Mouse (Mus musculus) myocyte (in vitro differentiated cells): Measurements from ENCODE around the gene Atxn2l.

Experiments
- MAX ChIP-seq: IDR thresholded peaks from one replicate; pipeline ENCODE4 v1.6.1; 2011; ENCODE audit warnings: low read depth, mild to moderate bottlenecking, control low read depth
- MYOD1 ChIP-seq, 3 experiments: IDR thresholded peaks; one replicate each; pipeline ENCODE4 v1.6.1; 2011; ENCODE audit warnings: control low read depth in 2 of 3, low read depth in 2 of 3, mild to moderate bottlenecking in 2 of 3, moderate library complexity in 1 of 3; ENCODE audit not compliant: insufficient read length in 2 of 3, control insufficient read depth in 1 of 3
- MYOG ChIP-seq, 3 experiments: IDR thresholded peaks; one replicate each; pipeline ENCODE4 v1.6.1; 2011; ENCODE audit warnings: control low read depth in 2 of 3, low read depth in 2 of 3, mild to moderate bottlenecking in 2 of 3; ENCODE audit not compliant: insufficient read length in 2 of 3, control insufficient read depth in 1 of 3, insufficient read depth in 1 of 3
- POLR2A ChIP-seq: IDR thresholded peaks from one replicate; pipeline ENCODE4 v1.6.1; 2011; ENCODE audit warnings: low read depth, mild to moderate bottlenecking, control low read depth, moderate library complexity; ENCODE audit not compliant: insufficient read length
- POLR2AphosphoS2 ChIP-seq: IDR thresholded peaks from one replicate; pipeline ENCODE4 v1.6.1; 2011; ENCODE audit warnings: low read depth, control low read depth; ENCODE audit not compliant: insufficient read length
- TCF12 ChIP-seq: IDR thresholded peaks from one replicate; pipeline ENCODE4 v1.6.1; 2011; ENCODE audit warnings: mild to moderate bottlenecking, control low read depth; ENCODE audit not compliant: poor library complexity, insufficient read depth, severe bottlenecking
- USF1 ChIP-seq: IDR thresholded peaks from one replicate; pipeline ENCODE4 v1.6.1; 2011; ENCODE audit warnings: low read depth, mild to moderate bottlenecking, control low read depth, moderate library complexity

DNA sequence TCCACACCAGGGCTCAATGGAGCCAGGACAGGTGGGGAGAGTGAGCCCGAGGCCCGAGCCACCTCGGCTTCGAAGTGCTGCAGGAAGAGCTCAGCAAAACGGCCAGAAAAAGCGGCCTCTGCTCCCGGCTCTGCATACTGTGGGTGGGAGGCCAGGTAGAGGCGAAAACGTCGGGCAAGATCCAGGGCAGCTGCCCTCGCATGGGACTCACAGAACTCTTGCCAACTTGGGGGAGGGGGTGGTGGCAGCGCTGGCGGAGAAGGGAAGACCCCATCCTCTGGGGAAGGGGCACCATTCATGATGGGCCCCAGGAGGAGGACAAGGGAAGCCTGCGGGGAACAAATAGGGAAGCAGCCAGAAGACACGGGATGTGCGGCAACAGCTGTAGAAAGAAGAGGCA lies 30.5 kb downstream of the Atxn2l start:
- TF ChIP-seq MAX (no peak), POLR2A (no peak), POLR2AphosphoS2 (no peak), USF1 (no peak), TCF12 (no peak), MYOD1 (IDR thresholded peaks at IDR 0.05; ENCODE audit: control insufficient read depth in 1 of 3, insufficient read length in 2 of 3, low read depth in 2 of 3) (no peak), MYOG (IDR thresholded peaks at IDR 0.05; ENCODE audit: control insufficient read depth in 1 of 3, insufficient read depth in 1 of 3, insufficient read length in 2 of 3, low read depth in 2 of 3) (no peak)
